Mouse (Mus musculus) NIH3T3 (cell line): Measurements from ENCODE around the gene Armc12.
"Not testable (repeated sequence)": the region's sequence is repeated elsewhere in the genome, so short reads cannot be mapped to it uniquely, and the experiment has no call there.

Source experiments
- DNase-seq: peaks from one replicate; pipeline ENCODE4 v3.0.0-alpha.2; 2012; ENCODE audit warnings: low read depth

Gene Armc12

DNA sequence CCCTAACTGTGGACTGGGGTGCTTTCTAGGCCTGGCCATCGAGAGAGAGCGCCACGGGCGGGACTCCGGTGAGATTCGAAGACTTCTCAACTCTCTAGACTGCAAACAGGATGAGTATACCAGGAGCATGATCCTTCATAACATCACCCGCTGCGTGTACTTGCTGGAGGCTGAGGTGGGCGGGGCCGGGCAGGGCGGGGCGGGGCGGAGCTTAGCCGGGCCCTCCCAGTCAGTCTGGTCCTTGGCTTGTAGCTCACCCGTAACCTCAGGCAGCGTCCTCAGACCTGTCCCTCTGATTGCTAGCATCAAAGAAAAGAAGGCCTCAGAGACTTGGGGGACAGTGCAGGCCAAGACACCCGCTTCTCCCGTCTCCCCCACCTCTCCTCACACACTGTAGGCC is 1.3 kb downstream of the Armc12 start:
- no peak for DNase-seq

DNA sequence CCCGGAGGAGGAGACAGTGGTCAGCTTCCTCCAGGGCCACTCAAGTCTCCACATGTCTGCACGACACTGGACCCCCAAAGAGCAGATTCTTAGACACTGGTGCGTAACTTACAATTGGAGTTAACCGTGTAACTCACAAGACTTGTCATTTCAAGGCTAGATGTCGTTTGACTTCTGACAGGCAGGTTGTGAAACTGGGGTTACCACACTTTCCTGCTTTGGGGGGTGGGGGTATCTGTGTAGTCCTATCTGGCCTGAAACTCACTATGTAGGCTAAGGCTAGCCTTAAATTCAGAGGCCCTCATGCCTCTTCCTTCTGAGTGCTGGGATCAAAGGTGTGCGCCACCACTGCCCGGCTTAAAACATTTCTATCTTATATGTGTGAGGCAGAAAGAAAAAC is 2.0 kb downstream of the Armc12 start:
- DNase-seq, result no peak

DNA sequence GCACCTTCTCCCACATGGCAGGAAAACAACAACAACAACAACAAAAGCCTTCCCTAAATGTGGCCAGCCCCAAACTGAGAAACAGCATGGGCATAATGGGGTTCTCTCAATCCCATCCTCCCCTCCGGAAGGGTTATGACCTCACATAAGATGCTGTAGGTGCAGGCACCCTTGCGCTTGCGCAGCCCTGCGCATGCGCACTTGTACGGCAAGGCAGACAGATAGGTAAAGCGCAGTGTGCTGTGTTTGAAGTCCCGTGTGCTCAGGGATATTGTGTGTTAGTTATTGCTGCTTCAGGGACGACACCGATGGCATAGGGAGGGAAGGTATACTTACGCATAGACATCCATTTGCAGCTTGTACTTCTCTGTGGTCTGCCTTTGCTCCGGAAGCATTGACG is 2.7 kb downstream of the Armc12 start:
- DNase-seq, result no peak

DNA sequence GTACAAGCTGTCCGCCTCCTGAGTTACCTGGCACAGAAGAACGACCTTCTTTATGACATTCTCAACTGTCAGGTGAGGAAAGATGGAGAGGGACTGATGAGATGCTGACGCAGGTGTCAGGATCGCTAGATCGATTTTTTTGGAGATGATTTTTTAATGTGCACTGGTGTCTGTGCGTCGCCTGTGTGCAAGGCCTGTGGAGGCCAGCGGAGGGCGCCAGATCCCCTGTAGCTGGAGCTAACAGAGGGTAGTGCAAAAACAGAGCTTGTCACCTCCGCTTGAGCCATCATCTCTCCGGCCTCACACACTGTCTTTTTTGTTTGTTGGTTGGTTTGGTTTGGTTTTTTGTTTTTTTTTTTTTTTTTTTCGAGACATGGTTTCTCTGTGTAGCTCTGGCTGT is 7.3 kb downstream of the Armc12 start:
- DNase-seq, result no peak

DNA sequence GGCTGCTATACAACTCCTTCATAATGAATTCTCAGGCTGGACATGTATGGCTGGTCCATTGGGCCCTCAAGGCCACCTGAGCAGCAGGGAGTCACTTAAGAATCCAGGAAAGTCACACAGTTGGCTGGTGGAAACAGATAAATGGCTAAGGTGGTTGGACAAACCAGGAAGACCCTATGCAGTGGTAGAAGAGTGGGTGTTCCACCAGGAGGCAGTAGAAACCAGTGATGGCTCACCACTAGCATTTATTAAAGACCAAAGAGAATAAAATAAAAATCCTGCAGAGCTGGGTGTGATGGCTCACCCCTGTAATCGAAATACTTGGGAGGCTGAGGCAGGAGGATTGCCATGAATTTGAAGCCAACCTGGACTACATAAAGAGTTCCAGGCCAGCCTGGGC is 16.3 kb downstream of the Armc12 start:
- no peak for DNase-seq

DNA sequence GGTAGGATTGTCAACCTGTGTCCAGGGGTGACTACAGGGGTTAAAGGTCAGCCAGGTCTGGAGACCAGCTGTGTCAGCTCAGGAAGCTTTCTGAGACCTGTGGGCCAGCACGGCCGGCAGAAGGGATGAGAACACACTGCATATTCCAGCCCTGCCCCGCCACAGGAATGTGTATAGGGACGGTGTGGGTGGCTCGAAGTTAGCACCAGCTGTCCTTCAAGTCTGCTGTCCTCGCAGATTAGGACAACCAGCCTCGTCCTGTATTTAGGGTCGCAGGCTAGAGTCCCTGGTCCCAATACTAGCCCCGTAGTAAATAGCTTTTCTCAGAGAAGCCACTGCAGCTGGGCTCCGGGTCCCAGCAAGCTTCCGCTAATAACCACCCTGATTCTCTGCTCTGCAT is 17.9 kb downstream of the Armc12 start:
- no peak for DNase-seq

DNA sequence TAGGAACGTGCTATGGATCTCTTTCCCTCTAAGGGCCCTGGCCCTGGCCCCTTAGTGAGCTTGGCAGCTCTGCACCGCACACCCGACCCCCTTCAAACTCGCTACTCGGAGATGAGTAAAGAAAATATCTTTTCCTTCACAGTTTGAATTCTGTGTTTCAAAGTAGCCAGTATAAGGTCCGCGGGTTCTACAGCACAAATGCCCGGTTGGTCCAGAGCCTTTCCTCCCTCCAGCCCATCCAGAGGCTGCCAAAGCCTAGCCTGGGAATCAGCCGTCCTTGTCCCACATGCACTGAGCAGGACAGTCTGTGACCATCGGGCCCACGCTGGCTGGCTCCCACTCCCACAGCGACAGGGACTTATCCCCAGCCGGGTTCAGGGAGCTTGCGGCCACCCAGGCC is 18.5 kb downstream of the Armc12 start, which contains the start of gene Clpsl2:
TSS of gene Clpsl2 (plus strand) at position 301 of the 400 bp plus-strand sequence.
- no peak for DNase-seq

DNA sequence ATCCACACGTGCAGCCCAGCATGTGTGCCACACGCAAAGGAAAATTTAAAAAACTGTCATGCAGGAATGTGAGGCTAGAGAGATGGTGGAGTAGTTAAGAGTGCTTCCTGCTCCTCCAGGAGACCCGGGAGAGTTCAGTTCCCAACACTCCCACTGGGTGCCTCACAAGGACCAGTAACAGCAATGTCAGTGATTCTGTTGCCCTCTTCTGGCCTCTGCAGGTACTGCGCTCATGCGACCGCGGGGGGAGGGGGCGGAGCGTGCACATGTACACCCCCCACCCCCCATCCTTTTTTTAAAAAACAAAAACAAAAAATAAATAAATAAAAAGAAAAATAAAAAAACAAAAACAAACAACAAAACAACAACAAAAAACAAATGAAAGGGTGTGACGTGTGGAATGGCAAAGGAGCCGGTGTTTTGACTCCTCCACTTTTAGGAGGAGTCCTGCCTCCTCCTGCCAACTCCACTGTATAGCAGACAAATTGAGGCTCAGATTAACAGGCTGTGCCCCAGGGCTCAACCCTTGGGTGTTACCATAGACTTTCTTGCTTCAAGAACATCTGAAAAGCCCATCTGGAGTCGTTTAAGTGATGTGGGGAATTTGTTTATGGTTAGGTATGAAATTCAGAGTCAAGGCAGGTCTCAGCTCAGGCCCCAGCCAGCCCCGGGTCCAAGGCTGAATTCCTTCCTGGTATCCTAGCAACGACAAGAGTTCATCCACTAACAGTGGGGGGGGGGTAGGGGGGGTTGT is 22.6 kb downstream of the Armc12 start:
- DNase-seq, result peak; percentile 92

DNA sequence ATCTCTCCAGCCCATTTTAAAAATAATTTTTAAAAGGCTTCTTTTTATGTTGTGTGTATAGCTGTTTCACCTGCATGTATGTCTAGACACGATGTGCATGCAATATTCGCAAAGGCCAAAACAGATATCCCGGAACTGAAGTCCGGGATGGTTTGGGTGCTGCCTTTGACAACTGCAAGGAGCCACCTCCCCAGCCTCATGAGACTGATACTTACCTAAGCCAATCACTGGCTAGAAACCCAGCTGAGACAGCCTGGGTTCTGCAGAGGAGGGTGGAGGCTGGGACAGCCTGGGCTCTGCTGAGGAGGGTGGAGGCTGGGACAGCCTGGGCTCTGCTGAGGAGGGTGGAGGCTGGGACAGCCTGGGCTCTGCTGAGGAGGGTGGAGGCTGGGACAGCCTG is 23.4 kb downstream of the Armc12 start:
- DNase-seq, result not testable (repeated sequence)

DNA sequence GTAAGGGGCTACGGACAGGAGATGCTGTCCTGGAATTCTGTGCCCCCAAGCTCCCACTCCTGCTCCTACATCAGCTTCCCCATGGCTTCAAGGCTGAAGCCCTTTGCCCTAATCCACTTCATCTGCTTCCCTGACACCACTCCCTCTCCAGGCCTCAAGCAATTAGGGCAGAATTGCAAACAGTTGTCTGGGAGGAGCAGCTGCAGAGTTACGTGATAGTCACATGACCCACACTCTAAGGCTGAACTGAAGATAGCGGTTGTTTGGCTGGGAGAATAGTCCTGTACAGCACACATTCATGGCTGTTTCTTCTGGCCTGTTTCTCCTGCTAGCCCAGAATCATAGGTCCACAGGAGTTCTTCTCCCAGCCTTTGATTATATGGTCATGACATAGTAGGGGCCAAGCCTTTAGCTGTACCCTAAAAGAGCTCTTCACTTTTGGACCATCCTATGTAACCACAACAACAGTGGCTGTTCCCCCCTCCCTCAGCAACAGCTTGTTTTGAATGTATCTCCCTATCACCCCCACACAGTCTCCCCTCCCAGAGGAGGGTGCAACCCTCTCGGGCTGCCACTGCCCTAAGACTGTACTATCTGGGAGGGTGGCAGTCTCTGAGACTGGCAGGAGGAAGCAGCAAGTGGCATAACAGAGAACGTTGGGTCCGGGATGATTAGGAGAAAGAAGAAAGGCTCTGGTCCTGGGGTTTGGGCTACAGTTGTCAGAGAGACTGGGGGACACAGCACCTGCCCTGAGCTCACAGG is 26.2 kb downstream of the Armc12 start:
- peak; percentile 79 for DNase-seq

DNA sequence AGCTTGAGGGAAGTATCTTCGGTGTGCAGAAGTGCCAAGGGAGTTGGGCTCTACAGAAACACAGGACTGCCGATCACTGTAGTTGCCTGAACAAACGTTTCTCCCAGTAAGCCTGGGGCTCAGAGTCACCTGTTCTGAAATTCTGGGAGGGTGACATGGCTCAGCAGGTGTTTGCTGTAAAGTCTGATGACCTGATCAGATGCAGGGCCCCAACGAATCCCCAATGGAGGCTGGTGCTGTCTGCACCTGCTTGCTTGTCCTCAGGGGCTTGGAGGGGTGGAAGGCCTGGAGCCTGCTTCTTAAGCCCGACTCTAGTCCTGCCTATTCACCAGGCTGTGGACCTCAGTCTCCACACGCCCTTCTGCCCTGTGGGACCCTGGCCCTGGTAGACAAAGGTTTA is 27.2 kb downstream of the Armc12 start:
- DNase-seq, result no peak

DNA sequence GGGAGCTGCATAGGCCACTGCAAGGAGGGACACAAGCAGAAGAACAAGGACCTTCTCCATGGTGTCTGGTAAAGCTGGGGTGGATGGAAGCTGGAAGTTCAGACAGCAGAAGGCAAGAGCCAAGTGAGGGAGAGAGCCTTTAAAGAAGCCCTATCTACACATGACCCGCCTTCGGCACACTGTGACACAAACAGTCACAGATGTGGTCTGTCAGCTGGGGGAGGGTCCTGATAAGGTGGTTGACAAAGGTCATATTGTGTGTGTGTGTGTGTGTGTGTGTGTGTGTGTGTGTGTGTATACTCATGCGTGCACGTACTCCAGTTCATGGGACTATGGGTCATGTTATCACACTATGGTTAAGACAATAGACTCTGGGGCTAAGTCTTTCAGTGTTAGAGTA is 30.0 kb downstream of the Armc12 start, which contains the start of gene Clps:
TSS of gene Clps (minus strand) at position 169 of the 400 bp plus-strand sequence.
- DNase-seq, result no peak

DNA sequence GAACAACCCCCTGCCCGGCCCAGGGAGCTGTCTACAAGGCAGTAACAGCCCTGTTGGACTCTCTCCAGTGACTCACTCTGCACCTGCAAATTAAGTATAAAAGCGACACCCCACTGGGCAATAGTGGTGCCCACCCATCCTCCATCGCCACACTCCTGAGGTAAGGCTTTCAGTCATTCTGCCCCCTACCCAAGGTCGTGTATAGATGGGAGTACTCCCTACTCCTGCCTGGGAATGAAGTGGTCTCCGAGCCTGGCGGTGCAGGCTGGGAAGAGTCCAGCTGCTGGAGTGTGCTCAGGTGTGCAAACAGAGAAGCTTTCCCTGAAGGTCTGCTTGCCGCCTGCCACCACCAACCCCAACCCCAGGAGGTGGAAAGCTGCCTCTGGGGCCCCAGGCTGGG is 31.0 kb downstream of the Armc12 start:
- peak; percentile 21 for DNase-seq

DNA sequence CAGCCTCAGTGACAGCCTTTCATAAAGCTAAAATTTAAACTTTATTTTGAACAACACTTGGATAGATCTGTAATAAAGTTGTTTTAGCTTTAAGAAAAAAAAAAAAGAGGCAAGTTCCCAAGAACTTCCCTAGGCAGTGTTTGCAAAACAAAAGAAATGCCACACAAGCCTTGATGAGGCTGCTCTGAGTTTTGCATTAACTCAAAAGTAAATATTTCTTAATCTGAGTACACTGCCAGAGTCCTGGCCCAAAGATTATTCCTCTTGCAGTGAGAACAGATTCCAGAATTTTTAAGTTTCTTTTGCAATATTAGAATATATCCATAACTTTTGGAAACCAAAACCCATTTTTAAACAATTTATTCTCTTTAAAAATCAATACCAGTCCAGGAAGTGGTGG is 34.6 kb downstream of the Armc12 start:
- no peak for DNase-seq

DNA sequence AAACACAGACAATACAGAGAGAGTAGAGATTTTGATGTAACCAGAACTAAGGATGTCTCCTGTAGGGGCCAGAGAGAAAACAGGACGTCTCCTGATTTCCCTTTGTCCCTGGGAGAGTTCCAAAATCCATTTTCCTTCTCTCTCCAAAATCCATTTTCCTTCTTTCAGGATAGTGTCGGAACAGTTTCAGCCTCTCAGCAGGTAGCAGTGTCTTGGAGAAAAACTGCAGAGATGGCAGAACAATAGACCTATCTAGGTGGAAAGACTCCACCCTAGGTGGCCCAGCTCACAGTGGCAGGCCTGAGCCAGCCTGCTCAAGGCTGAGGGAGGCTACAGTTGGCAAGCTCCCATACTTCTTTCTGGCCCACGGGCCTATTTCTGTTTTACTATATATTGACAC is 36.9 kb downstream of the Armc12 start:
- no peak for DNase-seq

DNA sequence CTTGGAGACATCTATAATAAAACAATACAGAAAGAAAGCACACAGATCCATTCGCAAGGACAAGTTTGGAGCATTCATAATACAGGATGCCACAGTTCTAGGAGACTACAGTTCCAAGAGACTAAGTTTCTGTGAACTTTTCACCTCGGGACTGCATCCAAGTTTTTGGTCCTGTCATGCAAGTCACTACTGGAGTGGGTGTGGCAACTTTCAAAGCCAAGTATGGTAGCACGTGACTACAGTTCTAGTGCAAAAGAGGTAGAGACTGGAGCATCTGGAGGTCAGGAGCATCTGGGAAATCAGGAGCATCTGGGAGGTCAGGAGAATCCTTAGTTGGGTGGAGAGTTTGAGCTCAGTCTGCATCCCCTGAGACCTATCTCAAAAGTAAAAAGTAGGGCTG is 41.3 kb downstream of the Armc12 start:
- peak; percentile 40 for DNase-seq

DNA sequence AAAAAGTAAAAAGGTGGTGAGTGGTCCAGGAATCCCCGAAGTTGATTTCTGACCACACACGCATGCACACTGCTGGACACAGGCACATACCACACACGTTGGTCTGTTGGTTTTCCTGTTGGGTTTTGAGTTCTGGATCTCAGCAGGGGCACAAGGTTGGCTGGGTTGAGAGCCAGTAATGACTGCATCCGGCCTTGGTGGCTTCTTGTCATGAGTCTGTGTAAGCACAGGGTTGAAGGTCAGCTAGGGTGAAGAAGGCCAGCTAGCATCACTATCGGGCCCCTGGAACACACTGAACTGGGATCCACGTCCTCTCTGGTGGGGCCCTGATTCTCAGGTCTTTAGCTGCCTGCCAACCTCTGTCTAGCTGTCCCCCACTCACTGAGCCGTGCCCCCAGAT is 41.9 kb downstream of the Armc12 start:
- DNase-seq, result no peak

DNA sequence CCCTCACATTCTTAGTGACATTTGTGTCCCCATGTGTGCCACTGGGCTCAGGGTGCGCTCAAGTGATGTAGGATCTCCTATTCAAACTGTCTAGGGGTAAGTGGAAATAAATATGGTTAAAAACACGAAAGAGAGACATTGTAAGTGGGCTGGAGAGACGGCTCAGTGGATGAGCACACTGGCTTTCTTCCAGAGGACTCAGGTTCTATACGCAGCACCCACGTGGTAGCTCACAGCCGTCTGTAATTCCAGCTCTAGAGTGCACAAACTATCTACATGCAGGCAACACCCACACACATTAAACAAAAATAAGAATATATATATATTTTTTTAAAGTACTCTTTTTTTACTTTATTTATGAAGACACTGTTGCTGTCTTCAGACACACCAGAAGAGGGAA is 42.3 kb downstream of the Armc12 start:
- DNase-seq, result no peak

DNA sequence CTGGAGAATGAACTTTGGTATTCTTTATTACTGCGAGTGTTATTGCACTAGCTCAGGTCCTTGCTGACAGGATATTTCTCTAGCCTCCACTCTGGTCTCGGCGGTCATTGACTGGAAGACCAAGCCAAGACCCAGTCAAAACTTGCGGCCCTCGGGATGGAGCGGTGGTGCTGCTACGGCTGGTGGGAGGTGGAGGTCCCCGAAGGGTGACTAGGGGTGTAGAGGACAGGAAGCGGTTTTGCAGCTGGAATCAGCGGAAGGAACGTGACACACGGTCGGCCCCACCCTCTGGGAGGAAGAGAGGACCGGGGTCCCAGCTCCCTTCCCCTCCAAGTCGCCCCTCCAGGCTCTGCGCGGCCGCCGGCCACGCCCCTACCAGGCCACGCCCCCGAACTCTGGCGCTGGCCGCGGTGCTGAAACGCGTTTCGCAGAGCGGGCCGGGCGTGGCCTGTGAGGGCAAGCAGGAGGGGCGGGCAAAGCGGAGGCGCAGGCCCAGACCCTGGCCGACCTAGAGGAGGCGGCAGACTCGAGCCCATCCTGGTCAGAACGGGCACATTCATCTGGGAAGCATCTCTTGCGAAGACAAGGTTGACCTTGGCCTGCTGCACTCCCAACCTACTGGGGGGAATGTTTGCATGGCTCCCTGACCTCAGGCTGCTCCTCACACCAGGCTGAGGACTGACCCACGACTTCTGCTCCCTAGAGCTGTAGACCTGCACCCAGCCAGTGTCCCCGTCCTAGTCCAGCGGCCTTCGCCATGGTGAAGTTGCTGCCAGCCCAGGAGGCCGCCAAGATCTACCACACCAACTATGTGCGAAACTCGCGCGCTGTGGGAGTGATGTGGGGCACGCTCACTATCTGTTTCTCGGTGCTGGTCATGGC is 44.9 kb downstream of the Armc12 start, which contains the start of gene Lhfpl5:
TSS of gene Lhfpl5 (plus strand) at position 398 of the 882 bp plus-strand sequence.
- DNase-seq, result peak; percentile 21

DNA sequence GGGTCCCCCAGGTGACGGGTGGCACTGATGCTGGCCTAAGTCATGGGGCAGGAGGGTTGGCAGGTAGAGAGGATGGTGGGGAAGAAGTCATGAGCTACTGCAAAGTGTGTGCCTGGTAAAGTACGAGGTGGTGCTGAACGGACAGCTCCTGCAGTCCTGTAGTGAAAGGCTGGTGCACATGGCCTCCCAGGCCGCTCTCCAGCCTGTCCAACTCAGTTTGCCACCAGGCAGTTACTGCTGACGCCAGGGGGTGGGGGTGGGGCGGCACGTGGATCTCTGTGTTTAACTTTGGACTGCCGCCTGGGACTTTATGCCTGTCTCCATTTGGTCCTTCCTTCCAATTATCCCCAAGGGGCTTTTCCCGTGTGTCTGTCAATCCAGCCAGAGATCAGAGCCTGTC is 49.8 kb downstream of the Armc12 start:
- DNase-seq, result peak; percentile 91

DNA sequence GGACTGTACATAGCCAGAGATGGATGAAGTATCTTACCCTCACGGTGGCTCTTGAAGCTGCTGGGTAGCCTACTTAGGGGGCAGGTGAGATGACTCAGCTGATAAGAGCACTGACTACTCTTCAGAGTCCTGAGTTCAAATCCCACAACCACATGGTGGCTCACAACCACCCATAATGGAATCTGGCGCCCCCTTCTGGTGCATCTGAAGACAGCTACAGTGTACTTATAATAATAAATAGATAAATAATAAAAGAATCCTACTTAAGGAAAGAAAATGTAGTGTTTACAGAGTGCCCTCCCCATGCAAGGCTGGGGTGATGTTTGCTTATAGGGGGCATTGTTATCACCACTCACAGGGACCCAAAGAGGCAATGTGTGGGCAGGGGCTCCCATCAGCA is 50.5 kb downstream of the Armc12 start:
- DNase-seq, result no peak

DNA sequence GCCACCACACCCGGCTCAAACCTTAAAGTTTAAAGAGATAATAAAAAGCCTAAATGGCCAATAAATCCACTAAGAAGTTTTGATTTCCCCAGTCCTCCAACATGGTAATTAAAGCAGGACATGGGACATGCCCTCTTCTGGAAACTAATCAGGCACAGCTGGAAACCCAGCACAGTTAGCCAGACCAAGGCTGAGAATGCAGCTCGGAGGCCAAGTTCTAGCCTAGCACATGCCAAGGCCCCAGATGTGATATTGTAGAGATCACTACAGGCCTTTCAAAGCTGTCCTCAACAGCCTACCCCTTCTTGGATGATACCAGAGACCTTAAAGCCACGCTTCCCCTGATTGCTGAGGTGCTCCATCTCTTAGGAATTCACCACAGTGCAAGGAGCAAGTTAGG is 55.9 kb downstream of the Armc12 start:
- peak; percentile 63 for DNase-seq
